Mouse (Mus musculus) embryonic facial prominence, embryonic 11.5 days (tissue): ENCODE results near the gene Myt1. TPM values are rescaled to one million over a fixed set of nuclear protein-coding genes. Genes with fewer than 3 reads are reported as not detected.

ENCODE experiments used
- ATAC-seq: fragments of 200-750 bp; cut with Nextera tagmentation; replicated peaks from 2 replicates; pipeline ENCODE4 v1.8.0; 2017; ENCODE audit warnings: low read depth; ENCODE audit not compliant: insufficient number of reproducible peaks, low FRiP score, low TSS enrichment
- DNase-seq: peaks from one replicate; pipeline ENCODE4 v3.0.0-alpha.2; 2015; ENCODE audit warnings: low spot score
- H3K27ac ChIP-seq: fragments of 300-500 bp; sonication (generic); replicated peaks from 2 replicates; pipeline ENCODE4 v1.5.1; 2014; ENCODE audit warnings: mild to moderate bottlenecking, low read depth, low read length, control low read depth
- H3K27me3 ChIP-seq: fragments of 300-500 bp; sonication (generic); 2 replicates; pipeline ENCODE4 v1.6.1; 2014; ENCODE audit warnings: mild to moderate bottlenecking, low read length, moderate library complexity, mixed read lengths; ENCODE audit not compliant: control insufficient read depth, insufficient read depth
- H3K36me3 ChIP-seq: fragments of 300-500 bp; sonication (generic); replicated peaks from 2 replicates; pipeline ENCODE4 v1.6.1; 2014; ENCODE audit warnings: low read depth, mild to moderate bottlenecking, low read length, moderate library complexity, mixed read lengths; ENCODE audit not compliant: control insufficient read depth, insufficient read depth
- H3K4me1 ChIP-seq: fragments of 300-500 bp; sonication (generic); 2 replicates; pipeline ENCODE4 v1.6.1; 2014; ENCODE audit warnings: low read length, mixed read lengths; ENCODE audit not compliant: control insufficient read depth, insufficient read depth
- H3K4me2 ChIP-seq: fragments of 300-500 bp; sonication (generic); 2 replicates; pipeline ENCODE4 v1.6.1; 2014; ENCODE audit warnings: low read depth, mild to moderate bottlenecking, control low read depth, low read length, moderate library complexity
- H3K4me3 ChIP-seq: fragments of 300-500 bp; sonication (generic); 2 replicates; pipeline ENCODE4 v1.5.1; 2014; ENCODE audit warnings: low read depth, low read length, control low read depth
- H3K9ac ChIP-seq: fragments of 300-500 bp; sonication (generic); replicated peaks from 2 replicates; pipeline ENCODE4 v1.6.1; 2014; ENCODE audit warnings: mild to moderate bottlenecking, control low read depth, low read length
- H3K9me3 ChIP-seq: fragments of 300-500 bp; sonication (generic); replicated peaks from 2 replicates; pipeline ENCODE4 v1.6.1; 2016; ENCODE audit warnings: mild to moderate bottlenecking, low read length, inconsistent platforms, mixed read lengths; ENCODE audit not compliant: control insufficient read depth
- WGBS: fragments of 180-500 bp; shearing (Covaris S2); extraction: QIAGEN DNeasy Blood & Tissue Kit; methylation state at CpG from one replicate; pipeline ENCODE4 v1.1.7; 2014; 5-methylcytosine and 5-hydroxymethylcytosine counted together
- polyA plus RNA-seq: library from polyadenylated mRNA; unstranded; fragments of >200 nt; fragmentation: Nextera tagmentation; extraction: Ambion mirVana; gene quantifications from 2 replicates; pipeline ENCODE4 v1.2.1, GENCODE M21; 2014

The Myt1 gene
- polyA plus RNA-seq = 5.8 and 6.4 TPM in 2 replicates

DNA sequence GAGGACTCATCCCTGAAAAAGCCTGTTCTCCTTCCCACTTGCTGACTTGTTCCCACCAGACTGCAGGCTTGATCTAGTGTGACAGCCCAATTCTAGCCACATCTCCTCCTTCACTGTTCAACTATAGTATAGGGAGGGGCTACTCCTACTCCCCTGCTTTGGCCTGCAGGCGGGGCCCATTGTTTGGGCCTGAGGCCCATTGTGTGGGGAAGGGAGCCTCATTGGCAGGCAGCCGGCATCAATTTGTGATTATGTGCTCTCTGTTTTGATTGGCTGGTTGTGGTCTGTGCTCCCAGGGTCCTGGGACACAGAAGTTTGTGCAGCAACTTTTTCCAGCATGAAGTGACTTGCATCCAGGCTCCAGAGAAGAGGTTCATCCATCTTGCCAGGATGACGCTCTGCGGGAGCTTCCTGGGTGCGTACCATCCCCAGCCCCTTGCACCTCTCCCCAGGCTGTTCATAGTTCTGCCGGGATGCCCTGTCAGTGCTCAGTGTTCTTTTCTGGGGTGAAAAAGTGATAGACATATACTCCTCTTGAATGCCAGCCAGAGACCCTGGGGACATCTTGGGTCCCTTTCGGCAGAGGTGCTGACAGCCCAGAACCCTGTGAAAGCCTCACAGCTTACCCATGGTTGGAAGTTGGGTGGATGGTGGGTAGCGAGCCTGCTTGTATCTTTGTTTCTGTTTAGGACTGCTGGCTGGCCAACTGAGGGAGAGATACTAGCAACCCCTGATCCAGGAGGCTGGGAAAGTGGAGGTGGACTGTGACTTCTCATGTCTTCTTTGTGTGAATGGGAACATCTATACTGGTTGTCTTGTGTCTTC, at the start of gene Myt1:
Gene Myt1, plus strand, starts transcription at position 327 of the 825 bp plus-strand sequence.
- Histone ChIP-seq H3K27me3 (no peaks in the 10 kb centered on the region), H3K4me1 (no peaks in the 10 kb centered on the region), H3K9ac (0 out of 2 replicates have a peak within 1 kb of the TSS, but pooled peaks have one; percentile 5), H3K27ac (peak within 1 kb of the TSS; percentile 66; the same call in 1 of the 2 replicates), H3K4me3 (no peak within 1 kb of the TSS), H3K9me3 (no peaks in the 10 kb centered on the region), H3K36me3 (no peaks in the 10 kb centered on the region), H3K4me2 (peak within 1 kb of the TSS; percentile 7; the same call in 1 of the 2 replicates)
- peak; percentile 41 for DNase-seq
- 29% methylated on average over 8 of the region's 8 CpGs for WGBS
- peak; percentile 84 for ATAC-seq

GRCm38 (mm10) chr2:181713749-181714148, 49.4 kb upstream of the Myt1 start:
- Histone ChIP-seq H3K9me3 (no peaks in the 10 kb centered on the region), H3K27ac (no peak overlapping the region), H3K4me1 (no peaks in the 10 kb centered on the region), H3K27me3 (no peaks in the 10 kb centered on the region), H3K9ac (no peak overlapping the region), H3K36me3 (no peaks in the 10 kb centered on the region), H3K4me2 (no peak overlapping the region), H3K4me3 (no peak overlapping the region)
- DNase-seq (no peak), ATAC-seq (0 out of 2 replicates have a peak, but pooled peaks have one; percentile 48)
- WGBS = 81% methylated on average over 1 of the region's 1 CpGs

GRCm38 (mm10) chr2:181714903-181715326, 48.2 kb upstream of the Myt1 start, which contains the start of gene Oprl1:
Oprl1 (plus strand) TSS chr2:181715016.
- peak; percentile 64 for ATAC-seq
- WGBS = 3% methylated on average over 7 of the region's 7 CpGs

GRCm38 (mm10) chr2:181715382-181715781, 47.8 kb upstream of the Myt1 start:
- Histone ChIP-seq H3K27me3 (no peaks in the 10 kb centered on the region), H3K36me3 (no peaks in the 10 kb centered on the region), H3K4me3 (peak overlapping the region; percentile 17; the same call in 1 of the 2 replicates), H3K9ac (peak overlapping the region; percentile 33; the same call in 1 of the 2 replicates), H3K9me3 (no peaks in the 10 kb centered on the region), H3K4me2 (peak overlapping the region; percentile 36), H3K27ac (no peak overlapping the region; the same call in 1 of the 2 replicates), H3K4me1 (no peaks in the 10 kb centered on the region)
- WGBS = 74% methylated on average over 3 of the region's 3 CpGs
- no peak; the same call in 1 of the 2 replicates for ATAC-seq
- no peak for DNase-seq

More at GRCm38 (mm10) chr2:181714903-181715326, 48.2 kb upstream of the Myt1 start, which contains the start of gene Oprl1:
- Histone ChIP-seq H3K27ac (no peak within 1 kb of the TSS; the same call in 1 of the 2 replicates), H3K36me3 (no peaks in the 10 kb centered on the region), H3K9ac (peak within 1 kb of the TSS; percentile 33), H3K4me2 (peak within 1 kb of the TSS; percentile 36), H3K9me3 (no peaks in the 10 kb centered on the region), H3K4me1 (no peaks in the 10 kb centered on the region), H3K4me3 (peak within 1 kb of the TSS; percentile 17; the same call in 1 of the 2 replicates), H3K27me3 (no peaks in the 10 kb centered on the region)
- peak; percentile 54 for DNase-seq

- 82% methylated on average over 3 of the region's 3 CpGs for WGBS
Measured at GRCm38 (mm10) chr2:181716991-181717390, 46.1 kb upstream of the Myt1 start.

GRCm38 (mm10) chr2:181720061-181720460, 43.1 kb upstream of the Myt1 start:
- H3K27me3 ChIP-seq = no peaks in the 10 kb centered on the region
- no peak overlapping the region for H3K4me3 ChIP-seq
- H3K4me1 ChIP-seq = no peaks in the 10 kb centered on the region
- H3K27ac ChIP-seq = no peak overlapping the region
- DNase-seq (no peak), ATAC-seq (no peak)
- H3K9ac ChIP-seq = no peak overlapping the region
- no peaks in the 10 kb centered on the region for H3K9me3 ChIP-seq
- no peaks in the 10 kb centered on the region for H3K36me3 ChIP-seq
- no peak overlapping the region for H3K4me2 ChIP-seq
- WGBS = 29% methylated on average over 3 of the region's 3 CpGs

More at GRCm38 (mm10) chr2:181716991-181717390, 46.1 kb upstream of the Myt1 start:
- H3K9ac ChIP-seq = no peak overlapping the region
- ATAC-seq (no peak), DNase-seq (no peak)
- H3K9me3 ChIP-seq = no peaks in the 10 kb centered on the region
- no peak overlapping the region for H3K4me2 ChIP-seq
- no peak overlapping the region for H3K27ac ChIP-seq
- no peaks in the 10 kb centered on the region for H3K36me3 ChIP-seq
- H3K27me3 ChIP-seq = no peaks in the 10 kb centered on the region
- H3K4me1 ChIP-seq = no peaks in the 10 kb centered on the region
- H3K4me3 ChIP-seq = no peak overlapping the region

GRCm38 (mm10) chr2:181721200-181721599, 41.9 kb upstream of the Myt1 start:
- DNase-seq (no peak), ATAC-seq (no peak)
- Histone ChIP-seq H3K4me2 (no peak overlapping the region), H3K27me3 (no peaks in the 10 kb centered on the region), H3K9ac (no peak overlapping the region), H3K27ac (no peak overlapping the region), H3K9me3 (no peaks in the 10 kb centered on the region), H3K4me3 (no peak overlapping the region), H3K36me3 (no peaks in the 10 kb centered on the region), H3K4me1 (no peaks in the 10 kb centered on the region)

GRCm38 (mm10) chr2:181722213-181722612, 40.9 kb upstream of the Myt1 start:
- Histone ChIP-seq H3K27ac (no peak overlapping the region), H3K4me3 (no peak overlapping the region), H3K9ac (no peak overlapping the region), H3K4me2 (no peak overlapping the region), H3K9me3 (no peaks in the 10 kb centered on the region), H3K27me3 (no peaks in the 10 kb centered on the region), H3K4me1 (no peaks in the 10 kb centered on the region), H3K36me3 (no peaks in the 10 kb centered on the region)
- 11% methylated on average over 3 of the region's 3 CpGs for WGBS
- DNase-seq = peak; percentile 72
- ATAC-seq = no peak
